Mouse (Mus musculus) hindbrain, embryonic 11.5 days (tissue): ENCODE measurements around the gene P2ry6. TPM values are rescaled to one million over a fixed set of nuclear protein-coding genes. Genes with fewer than 3 reads are reported as not detected.

Source experiments
- ATAC-seq: fragments of 200-750 bp; cut with Nextera tagmentation; 2 replicates; pipeline ENCODE4 v1.8.0; 2017; ENCODE audit warnings: mild to moderate bottlenecking, moderate TSS enrichment, moderate library complexity; ENCODE audit not compliant: low FRiP score
- DNase-seq: peaks from one replicate; pipeline ENCODE4 v3.0.0-alpha.2; 2015; ENCODE audit warnings: low spot score
- H3K27ac ChIP-seq: fragments of 300-500 bp; sonication (generic); 2 replicates; pipeline ENCODE4 v1.5.1; 2014; ENCODE audit warnings: mild to moderate bottlenecking, low read depth, low read length
- H3K27me3 ChIP-seq: fragments of 300-500 bp; sonication (generic); 2 replicates; pipeline ENCODE4 v1.6.1; 2014; ENCODE audit warnings: mild to moderate bottlenecking, low read length, moderate library complexity, mixed read lengths; ENCODE audit not compliant: control insufficient read depth, insufficient read depth
- H3K36me3 ChIP-seq: fragments of 300-500 bp; sonication (generic); 2 replicates; pipeline ENCODE4 v1.6.1; 2014; ENCODE audit warnings: mild to moderate bottlenecking, low read length, moderate library complexity, mixed read lengths; ENCODE audit not compliant: control insufficient read depth, insufficient read depth
- H3K4me1 ChIP-seq: fragments of 300-500 bp; sonication (generic); replicated peaks from 2 replicates; pipeline ENCODE4 v1.6.1; 2014; ENCODE audit warnings: low read length, mixed read lengths; ENCODE audit not compliant: control insufficient read depth, insufficient read depth
- H3K4me2 ChIP-seq: fragments of 300-500 bp; sonication (generic); replicated peaks from 2 replicates; pipeline ENCODE4 v1.6.1; 2014; ENCODE audit warnings: mild to moderate bottlenecking, low read depth, low read length
- H3K4me3 ChIP-seq: fragments of 300-500 bp; sonication (generic); 2 replicates; pipeline ENCODE4 v1.5.1; 2014; ENCODE audit warnings: low read depth, low read length
- H3K9ac ChIP-seq: fragments of 300-500 bp; sonication (generic); 2 replicates; pipeline ENCODE4 v1.6.1; 2014; ENCODE audit warnings: low read depth, low read length
- H3K9me3 ChIP-seq: fragments of 300-500 bp; sonication (generic); 2 replicates; pipeline ENCODE4 v1.6.1; 2016; ENCODE audit warnings: low read length; ENCODE audit not compliant: control insufficient read depth
- WGBS: fragments of 180-500 bp; shearing (Covaris S2); extraction: QIAGEN DNeasy Blood & Tissue Kit; methylation state at CpG from one replicate; pipeline ENCODE4 v1.1.7; 2014; 5-methylcytosine and 5-hydroxymethylcytosine counted together
- polyA plus RNA-seq: library from polyadenylated mRNA; unstranded; fragments of >200 nt; fragmentation: Nextera tagmentation; extraction: Ambion mirVana; gene quantifications from 2 replicates; pipeline ENCODE4 v1.2.1, GENCODE M21; 2014

P2ry6 gene
- polyA plus RNA-seq, 1 experiment from 2014 or later: 3.3 TPM

GRCm38 (mm10) chr7:101006201-101006600 lies 31.8 kb upstream of the P2ry6 start:
- no peaks in the 10 kb centered on the region for H3K36me3 ChIP-seq
- H3K9ac ChIP-seq: no peak overlapping the region
- H3K4me1 ChIP-seq: no peaks in the 10 kb centered on the region
- H3K4me3 ChIP-seq: no peak overlapping the region
- ATAC-seq (no peak), DNase-seq (no peak)
- H3K27ac ChIP-seq: no peak overlapping the region
- no peaks in the 10 kb centered on the region for H3K9me3 ChIP-seq
- H3K27me3 ChIP-seq: peaks cover 12% of the 10 kb centered on the region
- no peak overlapping the region for H3K4me2 ChIP-seq
- 82% methylated on average over 2 of the region's 2 CpGs for WGBS

- Histone ChIP-seq H3K36me3 (no peaks in the 10 kb centered on the region), H3K4me3 (no peak overlapping the region), H3K4me1 (no peaks in the 10 kb centered on the region), H3K4me2 (no peak overlapping the region), H3K27ac (no peak overlapping the region), H3K27me3 (peaks cover 4% of the 10 kb centered on the region), H3K9me3 (no peaks in the 10 kb centered on the region), H3K9ac (no peak overlapping the region)
- no peak for DNase-seq
- WGBS: 53% methylated on average over 4 of the region's 4 CpGs
- ATAC-seq: no peak
Observed at GRCm38 (mm10) chr7:101005119-101005518, 30.7 kb upstream of the P2ry6 start.

GRCm38 (mm10) chr7:101003442-101004326 lies 29.2 kb upstream of the P2ry6 start:
- Histone ChIP-seq H3K27me3 (no peaks in the 10 kb centered on the region; the same call in 1 of the 2 replicates), H3K4me3 (no peak overlapping the region), H3K4me1 (no peaks in the 10 kb centered on the region), H3K27ac (no peak overlapping the region), H3K36me3 (no peaks in the 10 kb centered on the region), H3K9ac (no peak overlapping the region), H3K4me2 (no peak overlapping the region), H3K9me3 (no peaks in the 10 kb centered on the region)
- ATAC-seq (no peak), DNase-seq (no peak)
- 68% methylated on average over 11 of the region's 11 CpGs for WGBS

GRCm38 (mm10) chr7:101002274-101002673 lies 27.8 kb upstream of the P2ry6 start:
- no peaks in the 10 kb centered on the region for H3K27me3 ChIP-seq
- 69% methylated on average over 6 of the region's 6 CpGs for WGBS
- H3K9ac ChIP-seq: no peak overlapping the region
- no peak overlapping the region for H3K4me3 ChIP-seq
- no peaks in the 10 kb centered on the region for H3K9me3 ChIP-seq
- no peak overlapping the region for H3K27ac ChIP-seq
- ATAC-seq: no peak
- H3K36me3 ChIP-seq: no peaks in the 10 kb centered on the region
- DNase-seq: no peak
- H3K4me1 ChIP-seq: no peaks in the 10 kb centered on the region
- no peak overlapping the region for H3K4me2 ChIP-seq

GRCm38 (mm10) chr7:100999623-101000022 lies 25.2 kb upstream of the P2ry6 start:
- H3K27ac ChIP-seq: no peak overlapping the region
- 71% methylated on average over 5 of the region's 5 CpGs for whole genome bisulfite sequencing
- H3K4me1 ChIP-seq: no peaks in the 10 kb centered on the region
- H3K4me2 ChIP-seq: no peak overlapping the region
- no peaks in the 10 kb centered on the region for H3K36me3 ChIP-seq
- H3K9me3 ChIP-seq: no peaks in the 10 kb centered on the region
- no peaks in the 10 kb centered on the region for H3K27me3 ChIP-seq
- DNase-seq (no peak), ATAC-seq (no peak)
- no peak overlapping the region for H3K4me3 ChIP-seq
- H3K9ac ChIP-seq: no peak overlapping the region

GRCm38 (mm10) chr7:100998578-100998960 lies 24.1 kb upstream of the P2ry6 start:
- no peak overlapping the region for H3K4me2 ChIP-seq
- DNase-seq: no peak
- 0 out of 2 replicates have a peak, but pooled peaks cover under 1% of the 10 kb centered on the region for H3K4me1 ChIP-seq
- H3K4me3 ChIP-seq: no peak overlapping the region
- H3K36me3 ChIP-seq: no peaks in the 10 kb centered on the region
- H3K9ac ChIP-seq: no peak overlapping the region
- H3K27ac ChIP-seq: no peak overlapping the region
- H3K9me3 ChIP-seq: no peaks in the 10 kb centered on the region
- no peaks in the 10 kb centered on the region for H3K27me3 ChIP-seq
- ATAC-seq: no peak
- 87% methylated on average over 24 of the region's 24 CpGs for WGBS

GRCm38 (mm10) chr7:100997951-100998577 lies 23.6 kb upstream of the P2ry6 start:
- Histone ChIP-seq H3K4me3 (no peak overlapping the region), H3K9ac (no peak overlapping the region), H3K36me3 (no peaks in the 10 kb centered on the region), H3K27ac (no peak overlapping the region), H3K9me3 (no peaks in the 10 kb centered on the region), H3K4me1 (0 out of 2 replicates have a peak, but pooled peaks cover 3% of the 10 kb centered on the region), H3K4me2 (no peak overlapping the region), H3K27me3 (no peaks in the 10 kb centered on the region)
- ATAC-seq (no peak), DNase-seq (no peak)
- 86% methylated on average over 31 of the region's 31 CpGs for WGBS

- Histone ChIP-seq H3K9ac (no peak overlapping the region), H3K4me3 (no peak overlapping the region), H3K27me3 (no peaks in the 10 kb centered on the region), H3K4me1 (0 out of 2 replicates have a peak, but pooled peaks cover 5% of the 10 kb centered on the region), H3K27ac (no peak overlapping the region), H3K36me3 (no peaks in the 10 kb centered on the region), H3K9me3 (no peaks in the 10 kb centered on the region), H3K4me2 (no peak overlapping the region)
- ATAC-seq: no peak
- no peak for DNase-seq
- WGBS: 41% methylated on average over 1 of the region's 1 CpGs
Observed at GRCm38 (mm10) chr7:100997215-100997614, 22.8 kb upstream of the P2ry6 start.
